Mouse (Mus musculus) c-Kit-positive CD71-positive TER-119-positive erythroid progenitor cells, embryonic 14.5 days (primary cell): Measurements from ENCODE around the gene Gabbr2.

Experiments used
- DNase-seq: peaks from one replicate; pipeline ENCODE4 v3.0.0-alpha.2; 2013; ENCODE audit warnings: low spot score

Gene Gabbr2

DNA sequence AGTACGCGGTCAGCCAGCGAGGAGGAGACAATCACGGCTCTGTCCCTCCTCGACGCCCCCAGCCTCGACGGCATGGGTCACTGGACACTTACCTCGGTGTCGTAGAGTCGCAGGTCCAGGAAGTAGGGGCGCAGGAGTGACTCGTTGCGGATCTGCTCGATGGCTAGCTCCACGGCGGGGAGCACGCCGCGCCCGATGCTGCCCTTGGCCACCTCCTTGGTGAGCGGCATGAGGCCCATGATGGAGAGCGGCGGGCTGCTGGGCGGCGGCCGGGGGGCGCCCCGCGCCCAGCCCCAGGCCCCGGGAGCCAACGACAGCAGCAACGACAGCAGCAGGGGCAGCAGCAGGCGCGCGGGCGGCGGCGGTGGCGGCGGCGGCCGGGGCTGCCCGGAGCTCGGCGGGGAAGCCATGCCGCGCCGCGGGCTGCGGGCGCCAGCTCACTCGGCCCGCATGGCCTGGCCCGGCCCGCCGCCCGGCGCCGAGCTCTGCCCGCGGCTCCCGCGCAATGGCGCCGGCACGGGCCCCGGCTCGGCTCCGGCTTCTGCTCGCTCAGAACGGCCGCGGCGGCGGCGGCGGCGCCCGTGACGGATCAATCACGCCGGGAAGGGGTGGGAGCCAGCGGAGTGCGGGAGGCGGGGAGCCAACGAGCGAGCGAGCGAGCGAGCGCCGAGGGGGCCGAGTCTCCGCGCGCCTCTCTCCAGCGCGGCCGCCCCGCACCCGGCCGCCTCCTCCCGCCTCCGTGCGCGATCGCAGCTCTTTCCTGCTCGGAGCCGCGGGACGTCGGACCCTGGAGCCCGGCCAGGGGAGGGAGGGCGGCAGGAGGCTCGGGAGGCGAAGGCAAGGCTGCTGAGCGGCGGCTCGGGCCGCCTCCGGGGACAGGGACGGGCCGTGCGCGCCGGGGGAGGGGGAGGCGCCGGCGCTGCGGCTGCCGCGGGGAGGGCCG is at the start of gene Gabbr2:
Gabbr2 (minus strand) TSS at position 858 of the 943 bp plus-strand sequence.
- DNase-seq, result no peak

- DNase-seq, result no peak
These were observed 47.9 kb upstream of the Gabbr2 start for GRCm38 (mm10) chr4:47039586-47039985.

- peak; percentile 57 for DNase-seq
These were observed 45.6 kb upstream of the Gabbr2 start for GRCm38 (mm10) chr4:47037321-47037657.

DNA sequence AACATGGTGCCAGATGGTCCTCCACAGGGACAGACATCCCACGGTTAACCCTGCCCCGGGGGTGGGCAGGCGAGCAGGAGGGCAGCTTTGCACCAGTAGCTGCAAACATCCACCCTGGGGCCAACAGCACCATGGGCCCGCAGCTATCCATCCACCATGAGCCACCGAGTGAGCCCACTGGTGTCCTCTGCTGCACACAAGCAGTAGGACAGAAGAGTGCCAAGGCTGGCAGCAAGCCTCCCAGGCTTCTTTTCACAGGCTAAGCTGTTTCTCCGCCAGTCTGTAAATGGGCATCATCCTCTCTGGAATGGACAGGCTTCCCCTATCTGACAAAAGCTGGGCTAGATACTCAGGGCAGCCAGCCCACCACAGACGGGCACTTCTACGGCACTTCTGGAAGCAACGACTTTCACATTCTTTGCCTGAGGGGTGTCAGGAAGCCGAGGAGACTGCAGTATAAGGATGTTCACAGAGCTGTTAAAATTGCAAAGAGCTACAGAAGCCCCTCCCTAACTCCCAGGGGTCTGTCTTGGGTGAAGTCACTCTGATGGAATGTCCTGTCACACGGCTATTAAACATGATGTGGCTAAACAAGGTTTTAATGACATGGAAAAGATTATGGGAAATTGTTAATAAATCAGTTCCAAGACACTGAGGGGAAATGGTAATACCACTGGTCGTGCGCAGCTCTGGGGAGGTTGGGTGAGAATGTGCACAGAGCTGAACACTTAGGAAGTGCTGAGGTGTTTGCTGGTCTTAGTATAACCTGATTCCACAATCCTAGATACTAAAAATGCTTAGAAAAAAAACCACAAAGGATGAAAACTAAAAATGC is 45.0 kb upstream of the Gabbr2 start:
- DNase-seq, result no peak

DNA sequence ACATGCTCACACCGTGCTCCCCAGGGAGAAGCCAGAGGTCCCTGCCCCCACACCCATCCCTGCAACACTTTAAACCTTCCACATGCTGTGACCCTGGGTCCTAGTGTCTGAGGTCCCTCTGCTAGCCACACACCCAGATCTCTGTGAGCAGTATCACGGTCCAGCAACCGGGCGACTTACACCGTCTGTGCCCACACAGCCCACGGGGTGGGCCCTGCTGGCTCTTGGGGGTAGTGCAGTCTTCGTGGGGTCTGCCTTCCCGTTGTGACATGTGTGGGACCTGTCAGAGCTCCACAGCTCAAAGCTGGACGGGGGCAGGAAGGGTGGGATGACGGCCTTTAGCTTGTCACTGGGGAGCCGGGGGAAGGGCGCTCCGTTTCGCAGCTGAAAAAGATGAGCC is 43.9 kb upstream of the Gabbr2 start:
- no peak for DNase-seq

DNA sequence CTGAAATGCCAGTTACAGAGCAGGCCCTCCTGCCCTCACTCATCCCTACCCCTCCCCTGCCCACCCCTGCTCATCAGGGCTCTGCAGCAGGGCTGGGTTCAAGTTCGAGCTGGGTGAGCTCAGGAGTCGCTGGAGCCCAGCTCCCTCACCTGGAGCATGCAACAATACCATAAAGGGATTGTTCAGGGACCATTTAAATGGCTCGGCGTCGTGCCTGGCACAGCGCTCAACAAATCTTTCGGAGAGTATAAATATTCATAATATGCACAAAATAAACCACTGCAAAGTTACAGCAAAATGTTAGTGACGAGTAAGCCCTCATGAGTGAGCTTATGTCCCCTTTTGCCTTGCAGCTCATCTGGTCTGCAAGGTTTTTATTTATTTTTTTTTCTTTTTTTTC is 40.5 kb upstream of the Gabbr2 start:
- DNase-seq, result no peak

GRCm38 (mm10) chr4:47028791-47029190 is 37.1 kb upstream of the Gabbr2 start:
- DNase-seq, result no peak

GRCm38 (mm10) chr4:47023949-47024348 is 32.3 kb upstream of the Gabbr2 start:
- DNase-seq, result no peak

GRCm38 (mm10) chr4:47022804-47023603 is 31.3 kb upstream of the Gabbr2 start:
- no peak for DNase-seq

- peak; percentile 30 for DNase-seq
These were observed 28.9 kb upstream of the Gabbr2 start for GRCm38 (mm10) chr4:47020563-47020962.

DNA sequence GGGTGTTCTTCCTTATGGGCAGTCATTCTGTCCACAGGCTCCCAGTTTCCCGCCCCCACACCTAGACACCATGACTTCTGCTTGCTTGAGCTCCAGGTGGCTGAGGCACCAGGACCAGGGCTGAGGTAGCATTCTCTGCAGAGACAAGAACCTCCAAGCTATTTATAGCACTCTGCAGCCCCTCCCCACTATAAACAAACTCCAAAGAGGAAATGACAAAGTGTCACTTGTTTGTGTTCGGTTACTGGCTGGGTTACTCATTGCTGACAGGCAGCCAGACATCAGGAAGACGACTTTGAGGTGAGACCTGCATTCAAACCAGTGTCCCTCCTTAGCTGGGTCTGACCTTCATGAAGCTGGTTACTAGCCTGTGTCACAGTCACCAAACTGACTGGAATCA is 23.5 kb upstream of the Gabbr2 start:
- DNase-seq, result no peak

- no peak for DNase-seq
These were observed 20.8 kb upstream of the Gabbr2 start for GRCm38 (mm10) chr4:47012476-47012875.

GRCm38 (mm10) chr4:47010400-47011231 is 18.9 kb upstream of the Gabbr2 start:
- DNase-seq, result no peak

GRCm38 (mm10) chr4:47000626-47001395 is 9.1 kb upstream of the Gabbr2 start:
- no peak for DNase-seq

DNA sequence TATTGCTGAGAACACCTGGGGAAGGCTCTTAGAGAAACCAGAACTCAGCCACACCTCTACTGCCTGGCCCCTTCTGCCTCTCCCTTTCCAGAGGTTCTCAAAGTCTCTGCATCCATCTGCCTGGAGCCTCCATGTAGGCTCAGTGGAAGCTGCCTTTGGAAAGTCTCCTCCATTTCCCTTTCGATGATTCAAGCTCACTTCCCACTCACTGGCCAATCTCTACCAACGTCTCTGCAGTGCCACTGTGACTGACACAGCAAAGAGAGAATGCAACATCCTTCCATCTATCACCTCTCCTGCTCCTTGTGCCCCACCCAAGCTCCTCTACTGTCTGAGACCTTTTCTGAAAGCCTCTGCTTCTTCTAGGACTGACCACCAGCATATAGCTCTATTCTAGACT is 6.3 kb upstream of the Gabbr2 start:
- no peak for DNase-seq

GRCm38 (mm10) chr4:46992827-46993473 is 1.3 kb upstream of the Gabbr2 start:
- DNase-seq, result peak; percentile 13

- no peak for DNase-seq
These were observed 265 bp upstream of the Gabbr2 start for GRCm38 (mm10) chr4:46991959-46992316.

- no peak for DNase-seq
These were observed 1.2 kb downstream of the Gabbr2 start for GRCm38 (mm10) chr4:46990281-46991015.

DNA sequence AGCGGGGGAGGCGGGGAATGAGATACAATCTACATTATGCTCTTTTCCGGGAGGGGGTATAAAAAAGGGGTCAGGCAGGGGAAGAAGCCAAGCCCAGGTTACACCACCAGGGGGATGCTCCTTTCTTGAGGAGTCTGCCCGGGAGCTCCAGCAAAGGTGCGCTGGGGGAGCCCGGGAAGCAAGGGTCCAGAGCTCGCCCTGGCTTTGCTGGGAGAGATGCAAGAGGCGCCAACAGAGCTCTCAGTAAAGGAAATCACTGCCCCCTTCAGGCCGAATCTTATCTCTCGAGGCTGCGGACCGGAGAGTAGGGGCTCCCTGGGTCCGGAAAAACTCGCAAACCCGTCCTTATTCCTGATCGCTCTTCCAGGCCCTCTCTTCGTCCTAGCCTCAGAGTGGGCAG is 1.8 kb downstream of the Gabbr2 start:
- no peak for DNase-seq
